Mouse (Mus musculus): Measurements from ENCODE around the gene Apbb1ip.
A peak's percentile ranks its signal among the peaks of the same experiment; 100 is the strongest.

The Apbb1ip gene

DNA sequence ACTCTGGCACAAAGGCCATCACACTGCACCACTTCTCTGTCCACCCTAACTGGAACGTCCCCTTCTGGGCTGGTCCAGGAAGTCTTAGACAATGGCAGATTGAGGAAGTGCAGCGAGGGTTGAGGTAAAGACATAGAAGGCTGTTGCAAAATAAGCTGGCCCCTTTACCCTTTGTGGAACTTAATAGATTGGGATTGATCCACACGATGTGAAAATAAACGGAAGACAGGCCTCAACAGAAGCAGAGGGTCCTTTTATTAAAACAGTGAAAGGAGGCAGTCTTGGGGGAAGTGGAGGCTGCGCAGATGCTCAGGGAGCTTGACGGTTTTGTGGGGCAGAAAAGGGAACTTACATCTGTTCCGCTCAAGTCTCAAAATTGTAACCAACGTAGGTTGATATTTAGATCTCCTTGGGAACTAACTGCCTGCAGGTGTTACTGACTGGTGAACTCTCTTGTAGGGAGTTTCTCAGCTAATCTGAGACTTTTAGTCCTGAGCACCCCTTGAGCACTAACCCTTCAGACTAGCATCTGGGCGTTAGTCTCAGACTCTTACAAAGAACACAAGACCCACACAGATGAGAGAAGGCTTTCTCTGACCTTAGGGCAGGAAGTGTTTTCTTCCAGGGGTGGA is at the start of gene Apbb1ip:
TSS of gene Apbb1ip (plus strand) at position 546 of the 632 bp plus-strand sequence.
- peak; percentile 19 for DNase-seq

- no peak for DNase-seq
Measured at GRCm38 (mm10) chr2:22727113-22727512, 46.8 kb upstream of the Apbb1ip start.

DNA sequence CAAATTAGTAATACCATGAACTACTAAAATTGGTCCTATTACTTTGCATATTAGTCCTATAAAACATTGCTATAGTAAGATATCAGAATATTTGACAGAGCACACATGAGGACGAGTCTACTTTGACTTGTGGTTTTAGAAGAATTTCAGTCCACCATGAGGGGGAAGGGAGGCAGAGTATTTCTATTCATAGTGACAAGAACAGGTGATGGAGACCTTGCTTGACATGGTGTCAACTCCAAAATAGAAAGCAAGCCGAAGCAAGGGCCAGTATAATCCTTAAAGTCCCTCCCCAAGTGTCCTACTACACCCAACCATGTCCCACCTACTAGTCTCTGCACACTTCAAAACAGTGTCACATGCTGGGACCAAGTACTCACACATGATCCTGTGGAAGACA is 37.8 kb upstream of the Apbb1ip start:
- no peak for DNase-seq

DNA sequence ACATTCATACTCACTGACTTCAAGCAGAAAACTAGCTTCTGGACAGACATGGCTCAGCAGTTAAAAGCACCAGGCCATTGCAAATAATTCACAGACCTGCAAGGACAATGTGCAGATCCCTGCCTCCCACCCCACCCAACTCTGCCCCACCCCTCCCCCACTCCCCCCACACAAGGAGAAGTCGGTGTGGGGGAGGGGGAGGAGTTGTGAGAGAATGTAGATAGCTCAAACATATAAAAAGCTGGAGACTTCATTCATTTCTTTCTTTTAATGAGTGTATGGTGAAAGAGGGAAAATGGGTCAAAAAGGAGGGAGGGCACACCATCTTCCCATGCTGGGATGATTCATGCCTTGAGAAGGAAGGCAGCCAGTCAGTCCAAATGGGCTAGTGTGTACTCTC is 34.5 kb upstream of the Apbb1ip start:
- DNase-seq = no peak

DNA sequence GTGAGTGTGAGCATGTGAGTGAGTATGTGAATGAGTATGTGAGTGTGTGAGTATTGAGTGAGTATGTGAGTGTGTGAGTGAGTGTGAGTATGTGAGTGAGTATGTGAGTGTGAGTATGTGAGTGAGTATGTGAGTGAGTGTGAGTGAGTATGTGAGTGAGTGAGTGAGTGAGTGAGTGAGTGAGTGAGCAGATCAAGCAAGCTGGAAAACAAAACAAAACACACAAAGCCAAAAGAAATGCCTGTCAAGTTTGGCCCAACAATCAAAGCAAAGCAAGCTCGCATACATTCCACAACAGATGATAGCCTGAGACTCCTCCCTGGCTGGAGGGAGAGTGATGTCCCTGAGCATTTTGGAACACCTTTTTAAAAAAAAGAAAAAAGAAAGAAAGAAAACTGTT is 33.5 kb upstream of the Apbb1ip start:
- no peak for DNase-seq

DNA sequence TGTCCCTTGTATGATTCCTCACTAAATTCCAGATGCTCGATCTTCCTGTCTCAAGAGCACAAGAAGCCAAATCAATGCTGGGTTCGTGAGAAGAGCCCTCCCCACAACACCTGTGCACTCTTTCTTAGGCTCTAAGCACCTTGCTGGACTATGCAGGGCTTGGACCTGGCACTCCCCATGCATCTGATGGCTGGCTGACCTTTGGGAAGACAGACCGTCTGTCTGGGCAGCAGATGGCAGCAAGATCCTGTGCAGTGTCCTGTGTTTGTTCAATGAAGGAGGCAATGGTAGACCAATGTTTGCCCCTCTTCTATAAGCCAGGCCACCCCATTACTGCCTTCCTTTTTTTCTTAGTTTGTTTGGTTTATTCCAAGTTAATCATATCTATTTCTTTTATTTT is 32.7 kb upstream of the Apbb1ip start:
- DNase-seq = no peak

DNA sequence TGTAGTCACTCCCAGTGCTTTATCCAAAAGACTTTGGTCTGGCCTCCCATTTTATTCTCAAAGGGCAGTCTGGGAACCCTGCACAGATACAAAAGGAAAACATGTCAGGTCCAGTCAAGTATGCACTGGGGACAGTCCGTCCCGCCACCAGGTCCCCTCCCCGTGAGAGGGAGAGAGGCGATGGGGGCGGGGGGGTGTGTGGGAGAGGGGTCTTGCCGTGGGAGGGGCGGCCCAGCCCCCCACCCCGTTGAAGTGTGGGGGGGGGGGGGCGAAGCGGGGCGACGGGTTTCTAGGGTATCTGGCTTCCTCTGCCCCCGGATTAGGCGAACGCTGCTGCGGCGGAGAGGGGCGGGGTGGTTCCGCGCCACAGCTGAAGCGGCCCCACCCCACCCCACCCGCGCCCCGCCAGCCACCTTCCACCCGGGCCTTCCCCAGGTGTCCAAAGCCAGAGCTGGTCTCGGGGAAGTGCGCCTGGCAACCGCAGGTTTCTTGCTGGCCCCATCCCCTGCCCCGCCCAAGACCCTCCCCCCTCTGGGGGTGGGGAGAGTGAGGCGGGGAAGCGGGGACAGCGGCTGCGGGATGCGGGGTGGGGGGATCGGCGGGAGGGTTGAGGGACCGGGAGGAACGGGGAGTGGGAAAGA is 29.7 kb upstream of the Apbb1ip start:
- peak; percentile 13 for DNase-seq

- DNase-seq = no peak
Measured at GRCm38 (mm10) chr2:22744876-22745275, 29.0 kb upstream of the Apbb1ip start.

DNA sequence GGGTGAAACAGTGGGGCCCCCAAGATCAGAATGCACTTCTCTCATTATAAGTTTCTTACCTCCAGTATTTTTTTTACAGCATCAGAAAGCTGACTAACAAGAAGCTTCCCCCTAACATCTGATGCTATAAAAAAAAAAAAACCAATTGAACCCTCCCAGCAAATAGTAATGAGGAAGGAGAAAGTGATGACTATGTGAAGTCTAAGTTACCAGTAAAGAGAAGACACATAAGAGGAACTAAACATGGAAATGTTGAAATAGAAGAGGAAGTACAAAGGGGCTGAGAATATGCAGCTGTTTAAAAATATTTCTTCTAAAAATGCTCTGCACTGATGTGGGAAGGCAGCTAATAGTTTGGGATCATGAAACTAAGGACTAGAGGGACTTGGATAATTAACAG is 27.1 kb upstream of the Apbb1ip start:
- no peak for DNase-seq

DNA sequence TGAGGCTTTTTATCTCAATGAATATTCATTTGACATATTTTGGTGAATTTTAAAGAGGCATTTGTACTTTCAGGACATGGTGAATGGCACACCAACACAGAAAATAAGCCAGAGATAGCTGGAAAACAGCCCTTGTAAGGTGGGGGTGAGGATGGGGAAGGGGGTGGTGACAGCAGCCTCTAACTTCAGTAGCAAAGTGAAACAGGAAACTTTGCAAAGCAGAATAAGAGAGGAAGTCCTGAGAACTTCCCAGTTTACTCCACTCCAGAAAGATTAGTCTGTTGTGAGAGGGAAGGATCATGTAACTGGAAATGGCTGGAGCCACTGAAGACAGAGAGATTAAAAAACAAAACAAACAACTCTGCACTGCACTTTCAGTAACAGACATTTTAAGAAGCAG is 26.0 kb upstream of the Apbb1ip start:
- DNase-seq = no peak

GRCm38 (mm10) chr2:22749761-22750160 is 24.1 kb upstream of the Apbb1ip start:
- DNase-seq = no peak

DNA sequence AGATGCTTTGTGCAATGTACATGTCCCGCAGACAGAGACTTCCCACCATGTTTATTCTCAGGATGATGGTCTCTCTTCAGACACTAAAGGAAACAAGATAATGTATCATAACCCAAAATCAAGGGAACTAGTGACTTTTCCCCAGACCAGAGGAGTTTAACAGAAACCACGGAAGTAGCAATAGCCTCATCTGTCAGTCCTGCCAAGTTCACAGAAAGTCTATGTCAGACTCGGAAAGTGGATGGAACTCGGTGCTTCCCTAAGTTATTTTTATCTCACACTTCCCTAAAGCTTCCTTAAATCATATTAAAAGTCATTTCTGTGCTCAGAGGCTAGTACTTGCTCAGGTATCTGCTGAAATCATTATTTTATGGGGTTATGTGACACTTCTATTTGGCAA is 21.4 kb upstream of the Apbb1ip start:
- no peak for DNase-seq

GRCm38 (mm10) chr2:22753461-22754075 is 20.3 kb upstream of the Apbb1ip start:
- DNase-seq = no peak

GRCm38 (mm10) chr2:22754222-22754824 is 19.6 kb upstream of the Apbb1ip start:
- DNase-seq = no peak

DNA sequence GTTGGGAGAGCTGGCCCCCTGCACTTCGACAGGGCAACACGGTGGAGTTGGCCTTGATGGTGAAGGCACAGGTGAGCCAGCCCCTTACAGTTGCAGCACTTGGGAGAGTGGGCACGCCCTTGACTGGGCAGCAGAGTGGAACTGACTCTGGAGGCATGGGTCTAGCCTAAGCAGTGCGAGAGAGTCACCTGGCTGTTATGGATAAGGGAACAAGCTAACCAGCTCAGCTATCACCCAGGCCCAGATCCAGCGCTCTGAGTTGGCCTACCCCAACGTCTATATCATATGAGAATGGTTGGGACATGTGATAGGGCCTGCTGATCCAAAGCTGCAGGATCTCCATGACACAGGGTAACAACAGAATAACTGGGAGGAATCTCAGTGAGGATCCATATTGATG is 18.3 kb upstream of the Apbb1ip start:
- no peak for DNase-seq

GRCm38 (mm10) chr2:22758310-22758972 is 15.5 kb upstream of the Apbb1ip start:
- DNase-seq = peak; percentile 81

- DNase-seq = no peak
Measured at GRCm38 (mm10) chr2:22760452-22760851, 13.4 kb upstream of the Apbb1ip start.

DNA sequence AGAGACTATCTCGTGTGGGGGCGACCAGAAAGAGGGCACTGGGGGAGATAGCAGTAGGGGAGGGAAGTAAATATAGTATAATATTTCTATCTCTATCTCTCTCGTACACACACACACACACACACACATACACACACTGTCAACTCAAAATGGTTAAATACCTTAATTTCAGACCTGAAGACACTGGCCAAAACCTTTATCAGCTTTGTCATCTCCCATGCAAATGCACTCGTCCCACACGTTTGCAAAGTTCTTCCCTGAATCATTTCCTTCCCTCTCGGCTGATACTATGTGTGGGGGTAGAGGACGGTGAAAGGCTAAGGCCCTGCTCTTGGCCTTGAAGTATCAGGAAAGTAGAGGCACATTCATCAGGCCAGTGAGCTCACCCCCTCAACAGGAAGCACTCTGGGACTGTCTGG is 12.8 kb upstream of the Apbb1ip start:
- DNase-seq = no peak

GRCm38 (mm10) chr2:22764774-22765387 is 9.0 kb upstream of the Apbb1ip start:
- DNase-seq = no peak

GRCm38 (mm10) chr2:22771311-22771710 is 2.6 kb upstream of the Apbb1ip start:
- no peak for DNase-seq

GRCm38 (mm10) chr2:22774181-22774751 is 372 bp downstream of the Apbb1ip start:
- peak; percentile 63 for DNase-seq

GRCm38 (mm10) chr2:22775213-22775612 is 1.3 kb downstream of the Apbb1ip start:
- DNase-seq = no peak

GRCm38 (mm10) chr2:22775681-22776080 is 1.8 kb downstream of the Apbb1ip start:
- DNase-seq = no peak
